Mouse (Mus musculus): ENCODE results near the gene Nudt13. TPM values are rescaled to one million over a fixed set of nuclear protein-coding genes. Genes with fewer than 3 reads are reported as not detected.

Nudt13 gene
- polyA plus RNA-seq (2016; fragmentation: Nextera tagmentation; extraction: Ambion mirVana): 12.4 and 13.1 TPM in 2 replicates

DNA sequence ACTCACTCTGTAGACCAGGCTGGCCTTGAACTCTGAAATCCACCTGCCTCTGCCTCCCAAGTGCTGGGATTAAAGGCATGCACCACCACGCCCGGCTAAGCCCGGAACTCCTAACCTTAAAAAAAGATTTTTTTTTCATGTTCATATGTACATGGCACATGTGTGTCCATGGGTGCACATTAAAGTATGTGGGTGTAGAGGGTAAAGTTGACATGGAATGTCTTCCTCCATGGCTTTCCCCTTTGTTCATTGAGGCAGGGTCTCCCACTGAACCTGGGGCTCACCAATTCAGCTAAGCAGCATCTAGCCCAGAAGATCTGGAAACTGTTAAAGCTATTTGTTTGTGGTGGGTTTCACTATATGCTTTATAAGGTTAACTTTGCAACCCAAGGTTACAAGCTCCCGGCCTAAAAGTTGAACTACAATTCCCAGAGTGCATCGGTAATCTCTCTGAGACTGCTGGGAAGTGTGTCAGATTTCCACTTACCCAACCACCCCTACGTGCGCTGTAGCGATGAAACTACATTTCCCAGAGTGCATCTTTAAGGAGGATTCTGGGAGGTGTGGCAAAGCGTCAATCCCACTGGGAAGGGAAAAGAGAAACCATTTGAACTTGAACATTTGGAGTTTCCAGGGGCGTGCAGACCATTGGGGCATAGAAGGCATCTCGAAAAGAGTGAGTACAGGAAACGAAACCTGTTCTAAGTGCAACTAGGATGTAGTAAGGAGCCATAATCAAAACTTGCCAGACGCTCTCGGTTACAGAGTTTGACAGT lies at the start of gene Nudt13:
Gene Nudt13 (plus strand): TSS at position 581 of the 776 bp plus-strand sequence.
- 24% methylated on average over 14 of the region's 14 CpGs for WGBS
- Histone ChIP-seq H3K4me1 (0 out of 2 replicates have a peak, but pooled peaks cover 5% of the 10 kb centered on the region), H3K27me3 (ENCODE audit: insufficient read depth, poor library complexity, severe bottlenecking) (no peaks in the 10 kb centered on the region), H3K36me3 (no peaks in the 10 kb centered on the region), H3K9me3 (no peaks in the 10 kb centered on the region), H3K27ac (peak within 1 kb of the TSS; percentile 79), H3K4me3 (peak within 1 kb of the TSS; percentile 65)
- DNase-seq (ENCODE audit: low spot score): peak; percentile 95

GRCm38 (mm10) chr14:20245318-20245717 lies 49.2 kb upstream of the Nudt13 start:
- 0 out of 2 replicates have a peak, but pooled peaks cover 6% of the 10 kb centered on the region for H3K27me3 ChIP-seq (ENCODE audit: insufficient read depth, poor library complexity, severe bottlenecking)
- H3K4me1 ChIP-seq: 0 out of 2 replicates have a peak, but pooled peaks cover 5% of the 10 kb centered on the region
- no peak overlapping the region for H3K4me3 ChIP-seq
- H3K9me3 ChIP-seq: no peaks in the 10 kb centered on the region
- no peak overlapping the region for H3K27ac ChIP-seq
- DNase-seq (ENCODE audit: low spot score): no peak
- no peaks in the 10 kb centered on the region for H3K36me3 ChIP-seq
- WGBS: 49% methylated on average over 2 of the region's 2 CpGs

GRCm38 (mm10) chr14:20245861-20246260 lies 48.6 kb upstream of the Nudt13 start:
- Histone ChIP-seq H3K36me3 (no peaks in the 10 kb centered on the region), H3K4me1 (0 out of 2 replicates have a peak, but pooled peaks cover 5% of the 10 kb centered on the region), H3K27ac (no peak overlapping the region), H3K4me3 (no peak overlapping the region), H3K27me3 (ENCODE audit: insufficient read depth, poor library complexity, severe bottlenecking) (0 out of 2 replicates have a peak, but pooled peaks cover 6% of the 10 kb centered on the region), H3K9me3 (no peaks in the 10 kb centered on the region)
- WGBS: 75% methylated on average over 5 of the region's 5 CpGs
- no peak for DNase-seq (ENCODE audit: low spot score)

DNA sequence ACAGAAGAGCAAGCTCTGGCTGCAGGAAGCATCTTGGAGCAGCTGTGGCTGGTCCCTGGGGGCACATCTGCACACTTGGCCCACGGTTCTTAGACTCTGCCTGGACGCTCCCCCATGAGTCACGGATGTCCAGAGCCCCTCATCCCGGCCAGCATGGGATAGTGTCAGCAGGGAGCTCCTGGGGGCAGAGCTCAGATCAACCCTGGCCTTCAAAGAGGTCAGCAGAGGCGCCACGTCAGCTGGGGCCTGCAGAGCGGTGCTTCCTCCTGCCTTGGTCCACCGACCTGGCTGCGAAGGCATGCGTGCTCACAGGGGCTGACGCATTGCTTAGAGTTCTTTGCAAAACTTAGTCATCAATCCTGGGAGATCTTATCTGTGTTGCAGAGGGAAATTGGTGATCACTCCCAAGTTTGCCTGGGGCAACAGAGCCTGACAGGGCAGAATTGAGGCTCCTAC lies 47.7 kb upstream of the Nudt13 start:
- Histone ChIP-seq H3K27ac (no peak overlapping the region), H3K9me3 (no peaks in the 10 kb centered on the region), H3K4me3 (no peak overlapping the region), H3K27me3 (ENCODE audit: insufficient read depth, poor library complexity, severe bottlenecking) (0 out of 2 replicates have a peak, but pooled peaks cover 6% of the 10 kb centered on the region), H3K36me3 (no peaks in the 10 kb centered on the region), H3K4me1 (0 out of 2 replicates have a peak, but pooled peaks cover 5% of the 10 kb centered on the region)
- 68% methylated on average over 11 of the region's 11 CpGs for WGBS
- no peak for DNase-seq (ENCODE audit: low spot score)

DNA sequence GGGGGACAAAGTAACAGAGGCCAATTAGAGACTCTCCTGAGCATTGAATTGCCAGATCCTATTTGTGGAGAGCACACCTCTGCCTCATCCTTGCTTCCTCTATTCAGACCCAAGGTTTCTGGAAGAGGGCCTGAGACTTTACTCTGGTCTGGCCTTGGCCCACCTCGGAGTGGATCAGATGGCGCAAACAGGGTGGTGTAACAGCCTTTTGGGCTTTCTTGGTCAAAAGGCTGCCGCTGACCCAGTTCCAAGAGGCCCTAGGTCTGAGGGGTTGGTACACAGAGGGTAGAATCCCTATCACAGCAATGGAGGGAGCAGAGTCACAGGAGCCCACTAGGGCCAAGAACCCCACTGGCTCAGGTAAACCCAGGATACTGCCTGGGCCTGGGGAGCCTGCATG lies 46.5 kb upstream of the Nudt13 start:
- DNase-seq (ENCODE audit: low spot score): no peak
- Histone ChIP-seq H3K4me1 (0 out of 2 replicates have a peak, but pooled peaks cover 5% of the 10 kb centered on the region), H3K27ac (no peak overlapping the region), H3K4me3 (no peak overlapping the region), H3K27me3 (ENCODE audit: insufficient read depth, poor library complexity, severe bottlenecking) (0 out of 2 replicates have a peak, but pooled peaks cover 6% of the 10 kb centered on the region), H3K36me3 (no peaks in the 10 kb centered on the region), H3K9me3 (no peaks in the 10 kb centered on the region)
- WGBS: 88% methylated on average over 3 of the region's 3 CpGs

- H3K27me3 ChIP-seq (ENCODE audit: insufficient read depth, poor library complexity, severe bottlenecking): 0 out of 2 replicates have a peak, but pooled peaks cover 6% of the 10 kb centered on the region
- H3K27ac ChIP-seq: no peak overlapping the region
- DNase-seq (ENCODE audit: low spot score): no peak
- no peaks in the 10 kb centered on the region for H3K9me3 ChIP-seq
- H3K4me1 ChIP-seq: 0 out of 2 replicates have a peak, but pooled peaks cover under 1% of the 10 kb centered on the region
- 74% methylated on average over 14 of the region's 14 CpGs for WGBS
- no peaks in the 10 kb centered on the region for H3K36me3 ChIP-seq
- no peak overlapping the region for H3K4me3 ChIP-seq
These were observed 44.0 kb upstream of the Nudt13 start for GRCm38 (mm10) chr14:20250237-20251171.

- H3K4me3 ChIP-seq: no peak overlapping the region
- peaks cover 39% of the 10 kb centered on the region for H3K27me3 ChIP-seq (ENCODE audit: insufficient read depth, poor library complexity, severe bottlenecking)
- DNase-seq (ENCODE audit: low spot score): peak; percentile 82
- WGBS: 66% methylated on average over 8 of the region's 8 CpGs
- no peaks in the 10 kb centered on the region for H3K4me1 ChIP-seq
- H3K9me3 ChIP-seq: no peaks in the 10 kb centered on the region
- H3K36me3 ChIP-seq: no peaks in the 10 kb centered on the region
- no peak overlapping the region for H3K27ac ChIP-seq
These were observed 36.0 kb upstream of the Nudt13 start for GRCm38 (mm10) chr14:20258185-20259113.

- 68% methylated on average over 4 of the region's 4 CpGs for WGBS
- no peak overlapping the region for H3K4me3 ChIP-seq
These were observed 32.2 kb upstream of the Nudt13 start for GRCm38 (mm10) chr14:20262346-20262745.

GRCm38 (mm10) chr14:20268421-20268820 lies 26.1 kb upstream of the Nudt13 start:
- peaks cover 5% of the 10 kb centered on the region; the same call in 1 of the 2 replicates for H3K27me3 ChIP-seq (ENCODE audit: insufficient read depth, poor library complexity, severe bottlenecking)
- no peaks in the 10 kb centered on the region for H3K36me3 ChIP-seq
- H3K27ac ChIP-seq: no peak overlapping the region
- 79% methylated on average over 6 of the region's 6 CpGs for WGBS
- no peaks in the 10 kb centered on the region for H3K9me3 ChIP-seq
- H3K4me1 ChIP-seq: peaks cover 5% of the 10 kb centered on the region; the same call in 1 of the 2 replicates
- H3K4me3 ChIP-seq: no peak overlapping the region
- no peak for DNase-seq (ENCODE audit: low spot score)

More at GRCm38 (mm10) chr14:20262346-20262745, 32.2 kb upstream of the Nudt13 start:
- peaks cover 39% of the 10 kb centered on the region for H3K27me3 ChIP-seq (ENCODE audit: insufficient read depth, poor library complexity, severe bottlenecking)
- no peaks in the 10 kb centered on the region for H3K9me3 ChIP-seq
- H3K36me3 ChIP-seq: no peaks in the 10 kb centered on the region
- no peak overlapping the region for H3K27ac ChIP-seq
- H3K4me1 ChIP-seq: no peaks in the 10 kb centered on the region
- no peak for DNase-seq (ENCODE audit: low spot score)

DNA sequence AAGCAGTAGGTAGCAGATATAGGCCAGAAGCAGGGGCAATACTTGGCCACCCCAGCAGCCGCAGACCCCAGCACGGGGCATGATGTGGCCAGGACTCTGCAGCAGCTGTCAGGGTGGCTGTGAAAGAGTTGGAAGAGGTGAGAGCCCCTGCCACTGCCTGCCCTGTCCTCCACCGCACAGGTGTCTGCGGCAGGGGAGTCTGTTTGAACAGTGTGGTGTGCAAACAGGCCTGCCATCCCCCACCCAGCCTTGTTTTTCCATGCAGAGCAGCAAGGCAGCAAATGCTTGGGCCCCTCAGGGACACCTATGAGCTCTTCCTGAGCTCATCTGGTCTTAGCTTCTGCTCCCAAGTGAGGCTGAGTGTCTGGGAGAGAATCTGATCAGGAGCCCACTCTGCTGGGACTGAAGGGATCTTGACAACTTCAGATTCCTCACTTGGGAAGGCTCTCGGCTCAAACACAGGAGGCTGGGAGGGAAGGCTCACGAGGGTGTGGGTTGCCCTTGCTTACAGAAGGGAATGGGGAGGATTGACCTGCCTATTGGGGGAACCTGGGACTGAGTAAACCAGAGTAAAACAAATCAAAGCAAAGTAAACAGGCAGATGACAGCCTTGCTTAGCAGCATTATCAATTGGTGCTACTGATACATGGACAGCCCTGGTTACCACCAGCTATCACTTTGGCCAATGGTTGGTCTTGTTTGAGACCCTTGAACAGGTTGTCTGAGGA lies 25.3 kb upstream of the Nudt13 start, which contains the start of gene Kcnk16:
Gene Kcnk16 (minus strand): TSS at position 118 of the 728 bp plus-strand sequence.
- H3K4me1 ChIP-seq: peaks cover 5% of the 10 kb centered on the region; the same call in 1 of the 2 replicates
- no peak for DNase-seq (ENCODE audit: low spot score)
- WGBS: 65% methylated on average over 6 of the region's 6 CpGs

DNA sequence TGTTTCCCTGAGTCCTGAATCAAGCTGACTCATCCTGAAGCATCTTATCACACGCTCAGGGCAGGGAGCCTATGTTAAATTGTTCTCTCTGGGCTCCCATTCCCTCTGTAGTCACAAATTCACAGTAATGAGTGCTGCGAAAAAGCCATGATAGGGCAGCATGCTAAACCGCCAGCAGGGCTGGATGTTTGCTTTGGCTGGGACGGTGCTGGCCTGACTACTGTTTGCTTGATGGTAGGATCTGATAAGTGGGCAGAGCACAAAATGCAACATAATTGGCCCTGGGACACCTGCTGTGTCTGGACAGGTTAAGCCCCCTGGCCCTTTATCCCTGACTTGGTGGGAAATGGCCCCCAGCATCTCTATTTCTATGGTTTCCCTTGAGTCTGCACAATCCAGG lies 3.1 kb upstream of the Nudt13 start:
- Histone ChIP-seq H3K27me3 (ENCODE audit: insufficient read depth, poor library complexity, severe bottlenecking) (no peaks in the 10 kb centered on the region), H3K4me1 (0 out of 2 replicates have a peak, but pooled peaks cover 5% of the 10 kb centered on the region), H3K9me3 (no peaks in the 10 kb centered on the region), H3K36me3 (no peaks in the 10 kb centered on the region), H3K27ac (no peak overlapping the region), H3K4me3 (no peak overlapping the region)
- 57% methylated on average over 4 of the region's 4 CpGs for WGBS
- DNase-seq (ENCODE audit: low spot score): no peak

More for the DNA sequence above, 25.3 kb upstream of the Nudt13 start, which contains the start of gene Kcnk16:
- Histone ChIP-seq H3K27me3 (ENCODE audit: insufficient read depth, poor library complexity, severe bottlenecking) (peaks cover under 1% of the 10 kb centered on the region; the same call in 1 of the 2 replicates), H3K4me3 (no peak within 1 kb of the TSS), H3K27ac (no peak within 1 kb of the TSS), H3K9me3 (no peaks in the 10 kb centered on the region), H3K36me3 (no peaks in the 10 kb centered on the region)

All from heart, embryonic 10.5 days (tissue).